Mouse (Mus musculus): ENCODE measurements around the gene Ppm1b. TPM values are rescaled to one million over a fixed set of nuclear protein-coding genes. Genes with fewer than 3 reads are reported as not detected.
A peak's percentile ranks its signal among the peaks of the same experiment; 100 is the strongest.
"Not testable (repeated sequence)": the region's sequence is repeated elsewhere in the genome, so short reads cannot be mapped to it uniquely, and the experiment has no call there.

Gene Ppm1b
- 95.8 and 101 TPM in 2 replicates for polyA plus RNA-seq (2015; fragmentation: Nextera tagmentation; extraction: Ambion mirVana)

GRCm38 (mm10) chr17:84956441-84956840 lies at the start of gene Ppm1b:
Gene Ppm1b (plus strand): TSS chr17:84956741.
- Histone ChIP-seq H3K4me3 (replicated peaks) (peak within 1 kb of the TSS; percentile 99), H3K9me3 (no peaks in the 10 kb centered on the region), H3K4me2 (replicated peaks) (peak within 1 kb of the TSS; percentile 58), H3K4me1 (replicated peaks) (peaks cover 31% of the 10 kb centered on the region), H3K36me3 (no peaks in the 10 kb centered on the region), H3K27me3 (no peaks in the 10 kb centered on the region), H3K9ac (replicated peaks) (peak within 1 kb of the TSS; percentile 64), H3K27ac (peak within 1 kb of the TSS; percentile 94)
- ATAC-seq = no peak
- WGBS = 31% methylated on average over 9 of the region's 9 CpGs

- no peak overlapping the region for H3K4me2 ChIP-seq (replicated peaks)
- ATAC-seq = no peak
- no peak overlapping the region for H3K4me3 ChIP-seq (replicated peaks)
- H3K4me1 ChIP-seq (replicated peaks) = no peaks in the 10 kb centered on the region
- no peak overlapping the region for H3K9ac ChIP-seq (replicated peaks)
- WGBS = 89% methylated on average over 19 of the region's 19 CpGs
- no peaks in the 10 kb centered on the region for H3K36me3 ChIP-seq
- H3K27me3 ChIP-seq = no peaks in the 10 kb centered on the region
- no peaks in the 10 kb centered on the region for H3K9me3 ChIP-seq
- no peak overlapping the region for H3K27ac ChIP-seq
Measured at GRCm38 (mm10) chr17:84921666-84922376, 34.7 kb upstream of the Ppm1b start.

GRCm38 (mm10) chr17:84924779-84925178 lies 31.8 kb upstream of the Ppm1b start:
- ATAC-seq = no peak
- 90% methylated on average over 5 of the region's 5 CpGs for WGBS
- Histone ChIP-seq H3K4me3 (replicated peaks) (no peak overlapping the region), H3K4me1 (replicated peaks) (no peaks in the 10 kb centered on the region), H3K27me3 (no peaks in the 10 kb centered on the region), H3K36me3 (no peaks in the 10 kb centered on the region), H3K27ac (no peak overlapping the region), H3K9me3 (no peaks in the 10 kb centered on the region), H3K4me2 (replicated peaks) (no peak overlapping the region), H3K9ac (replicated peaks) (no peak overlapping the region)

GRCm38 (mm10) chr17:84926233-84926632 lies 30.3 kb upstream of the Ppm1b start:
- no peak overlapping the region for H3K27ac ChIP-seq
- no peak for ATAC-seq
- no peak overlapping the region for H3K9ac ChIP-seq (replicated peaks)
- H3K27me3 ChIP-seq = no peaks in the 10 kb centered on the region
- no peaks in the 10 kb centered on the region for H3K4me1 ChIP-seq (replicated peaks)
- H3K4me3 ChIP-seq (replicated peaks) = no peak overlapping the region
- no peaks in the 10 kb centered on the region for H3K36me3 ChIP-seq
- WGBS = 33% methylated on average over 5 of the region's 5 CpGs
- no peak overlapping the region for H3K4me2 ChIP-seq (replicated peaks)
- H3K9me3 ChIP-seq = no peaks in the 10 kb centered on the region

- H3K9me3 ChIP-seq = no peaks in the 10 kb centered on the region
Measured at GRCm38 (mm10) chr17:84927580-84927979, 29.0 kb upstream of the Ppm1b start.

GRCm38 (mm10) chr17:84932943-84933342 lies 23.6 kb upstream of the Ppm1b start:
- no peak for ATAC-seq
- no peaks in the 10 kb centered on the region for H3K36me3 ChIP-seq
- WGBS = 97% methylated on average over 7 of the region's 7 CpGs
- no peak overlapping the region for H3K4me2 ChIP-seq (replicated peaks)
- no peak overlapping the region for H3K9ac ChIP-seq (replicated peaks)
- no peak overlapping the region for H3K4me3 ChIP-seq (replicated peaks)
- H3K27me3 ChIP-seq = no peaks in the 10 kb centered on the region
- no peaks in the 10 kb centered on the region for H3K9me3 ChIP-seq
- H3K4me1 ChIP-seq (replicated peaks) = no peaks in the 10 kb centered on the region
- H3K27ac ChIP-seq = no peak overlapping the region

More at GRCm38 (mm10) chr17:84927580-84927979, 29.0 kb upstream of the Ppm1b start:
- Histone ChIP-seq H3K36me3 (no peaks in the 10 kb centered on the region), H3K27me3 (no peaks in the 10 kb centered on the region), H3K27ac (no peak overlapping the region), H3K4me2 (replicated peaks) (no peak overlapping the region), H3K4me3 (replicated peaks) (no peak overlapping the region), H3K9ac (replicated peaks) (no peak overlapping the region), H3K4me1 (replicated peaks) (no peaks in the 10 kb centered on the region)
- 68% methylated on average over 5 of the region's 5 CpGs for WGBS
- ATAC-seq = no peak

GRCm38 (mm10) chr17:84933968-84934367 lies 22.6 kb upstream of the Ppm1b start:
- ATAC-seq = no peak
- WGBS = 47% methylated on average over 5 of the region's 5 CpGs
- H3K4me3 ChIP-seq (replicated peaks) = no peak overlapping the region
- H3K9me3 ChIP-seq = no peaks in the 10 kb centered on the region
- H3K4me2 ChIP-seq (replicated peaks) = no peak overlapping the region
- H3K4me1 ChIP-seq (replicated peaks) = no peaks in the 10 kb centered on the region
- H3K27me3 ChIP-seq = no peaks in the 10 kb centered on the region
- H3K9ac ChIP-seq (replicated peaks) = no peak overlapping the region
- H3K36me3 ChIP-seq = no peaks in the 10 kb centered on the region
- H3K27ac ChIP-seq = no peak overlapping the region

- not testable (repeated sequence) for ATAC-seq; H3K4me3 ChIP-seq (replicated peaks)
- 69% methylated on average over 4 of the region's 4 CpGs for WGBS
Measured at GRCm38 (mm10) chr17:84935620-84936019, 20.9 kb upstream of the Ppm1b start.

GRCm38 (mm10) chr17:84936301-84936700 lies 20.2 kb upstream of the Ppm1b start:
- Histone ChIP-seq H3K27me3 (no peaks in the 10 kb centered on the region), H3K27ac (no peak overlapping the region), H3K4me3 (replicated peaks) (no peak overlapping the region), H3K9me3 (no peaks in the 10 kb centered on the region), H3K36me3 (no peaks in the 10 kb centered on the region), H3K4me2 (replicated peaks) (no peak overlapping the region), H3K9ac (replicated peaks) (no peak overlapping the region), H3K4me1 (replicated peaks) (no peaks in the 10 kb centered on the region)
- no peak for ATAC-seq
- WGBS = 62% methylated on average over 9 of the region's 9 CpGs

More at GRCm38 (mm10) chr17:84935620-84936019, 20.9 kb upstream of the Ppm1b start:
- H3K27me3 ChIP-seq; H3K9ac ChIP-seq (replicated peaks); H3K36me3 ChIP-seq; H3K27ac ChIP-seq; H3K4me2 ChIP-seq (replicated peaks); H3K9me3 ChIP-seq; H3K4me1 ChIP-seq (replicated peaks): not testable (repeated sequence)

GRCm38 (mm10) chr17:84936809-84937208 lies 19.7 kb upstream of the Ppm1b start:
- Histone ChIP-seq H3K4me1 (replicated peaks) (no peaks in the 10 kb centered on the region), H3K27me3 (no peaks in the 10 kb centered on the region), H3K4me3 (replicated peaks) (no peak overlapping the region), H3K9ac (replicated peaks) (no peak overlapping the region), H3K27ac (no peak overlapping the region), H3K9me3 (no peaks in the 10 kb centered on the region), H3K4me2 (replicated peaks) (no peak overlapping the region), H3K36me3 (no peaks in the 10 kb centered on the region)
- WGBS = 83% methylated on average over 5 of the region's 5 CpGs
- no peak for ATAC-seq

- Histone ChIP-seq H3K36me3 (no peaks in the 10 kb centered on the region), H3K27ac (no peak overlapping the region), H3K9me3 (no peaks in the 10 kb centered on the region), H3K4me2 (replicated peaks) (no peak overlapping the region), H3K9ac (replicated peaks) (no peak overlapping the region), H3K4me1 (replicated peaks) (no peaks in the 10 kb centered on the region), H3K4me3 (replicated peaks) (no peak overlapping the region), H3K27me3 (no peaks in the 10 kb centered on the region)
- 89% methylated on average over 7 of the region's 7 CpGs for WGBS
- ATAC-seq = no peak
Measured at GRCm38 (mm10) chr17:84937220-84937619, 19.3 kb upstream of the Ppm1b start.

- no peak for ATAC-seq
- WGBS = 94% methylated on average over 4 of the region's 4 CpGs
- Histone ChIP-seq H3K27ac (no peak overlapping the region), H3K27me3 (no peaks in the 10 kb centered on the region), H3K4me1 (replicated peaks) (no peaks in the 10 kb centered on the region), H3K9me3 (no peaks in the 10 kb centered on the region), H3K9ac (replicated peaks) (no peak overlapping the region), H3K36me3 (no peaks in the 10 kb centered on the region), H3K4me3 (replicated peaks) (no peak overlapping the region), H3K4me2 (replicated peaks) (no peak overlapping the region)
Measured at GRCm38 (mm10) chr17:84938215-84938614, 18.3 kb upstream of the Ppm1b start.

Measured in midbrain, embryonic 13.5 days (tissue).